Mouse (Mus musculus) bone marrow, adult 2 months (tissue): ENCODE results near the gene Nsun5. TPM values are rescaled to one million over a fixed set of nuclear protein-coding genes. Genes with fewer than 3 reads are reported as not detected.
A peak's percentile ranks its signal among the peaks of the same experiment; 100 is the strongest.

Experiments
- H3K27ac ChIP-seq: fragments of 200-500 bp; 2 replicates; pipeline ENCODE4 v1.5.1; 2012; ENCODE audit warnings: low read depth, mild to moderate bottlenecking, control low read depth, inconsistent platforms, low read length; ENCODE audit not compliant: control insufficient read depth, poor library complexity, insufficient read depth
- H3K4me1 ChIP-seq: fragments of 200-500 bp; 2 replicates; pipeline ENCODE4 v1.6.1; 2011; ENCODE audit warnings: low read length; ENCODE audit not compliant: control insufficient read depth, insufficient read depth
- H3K4me3 ChIP-seq: fragments of 200-500 bp; replicated peaks from 2 replicates; pipeline ENCODE3; 2011; ENCODE audit warnings: mild to moderate bottlenecking, low read depth, low read length, control low read depth; ENCODE audit not compliant: control insufficient read depth
- CTCF ChIP-seq: fragments of 200-500 bp; IDR thresholded peaks from 2 replicates; pipeline ENCODE4 v1.5.1; 2011; ENCODE audit warnings: low read length, control low read depth; ENCODE audit not compliant: control insufficient read depth, insufficient read depth
- POLR2A ChIP-seq: fragments of 200-500 bp; IDR thresholded peaks from 2 replicates; pipeline ENCODE4 v1.6.1; 2011; ENCODE audit warnings: low read depth, mild to moderate bottlenecking, control low read depth, low read length, borderline replicate concordance; ENCODE audit not compliant: control insufficient read depth
- WGBS: fragments of 180-500 bp; shearing (Covaris S2); methylation state at CpG from one replicate; pipeline ENCODE4 v1.1.7; 2018; 5-methylcytosine and 5-hydroxymethylcytosine counted together
- polyA plus RNA-seq: library from polyadenylated mRNA; stranded (reverse); fragments of >200 nt; gene quantifications from 2 replicates; pipeline ENCODE4 v1.2.4, GENCODE M21; 2011; ENCODE audit warnings: low replicate concordance; ENCODE audit not compliant: missing spikeins, insufficient read depth, insufficient read length

The Nsun5 gene
- polyA plus RNA-seq, 1 experiment: 12.8 TPM

DNA sequence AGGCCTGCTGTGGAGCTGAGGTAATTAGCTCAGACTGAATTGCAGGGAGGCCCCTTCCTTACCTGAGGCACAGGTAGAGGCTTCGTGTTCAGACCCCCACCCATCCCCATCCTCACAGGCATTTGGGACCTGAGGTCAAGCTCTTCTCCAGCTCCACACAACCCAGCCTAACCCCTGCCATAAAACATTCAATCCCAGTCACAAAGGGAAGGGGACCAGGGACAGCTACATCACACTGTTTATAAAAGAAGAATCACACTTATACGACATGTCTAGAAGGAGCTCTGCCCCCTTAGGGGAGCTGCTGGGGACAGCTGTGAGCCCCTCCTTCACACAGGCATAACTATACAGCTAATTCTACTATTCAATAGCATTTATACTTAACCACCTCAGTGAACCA is 6.6 kb downstream of the Nsun5 start:
- H3K4me1 ChIP-seq: no peaks in the 10 kb centered on the region
- H3K4me3 ChIP-seq: no peak overlapping the region
- WGBS: 75% methylated on average over 2 of the region's 2 CpGs
- TF ChIP-seq POLR2A: no peak
- no peak overlapping the region for H3K27ac ChIP-seq

GRCm38 (mm10) chr5:135380681-135381080 is 10.9 kb downstream of the Nsun5 start:
- TF ChIP-seq CTCF (no peak), POLR2A (no peak)
- 96% methylated on average over 4 of the region's 4 CpGs for WGBS
- no peaks in the 10 kb centered on the region for H3K4me1 ChIP-seq
- no peak overlapping the region for H3K27ac ChIP-seq
- no peak overlapping the region for H3K4me3 ChIP-seq

- Histone ChIP-seq H3K4me3 (no peak overlapping the region), H3K4me1 (no peaks in the 10 kb centered on the region), H3K27ac (no peak overlapping the region)
- TF ChIP-seq CTCF: no peak
- WGBS: 89% methylated on average over 10 of the region's 10 CpGs
Observed at GRCm38 (mm10) chr5:135381356-135381925, 11.7 kb downstream of the Nsun5 start.

DNA sequence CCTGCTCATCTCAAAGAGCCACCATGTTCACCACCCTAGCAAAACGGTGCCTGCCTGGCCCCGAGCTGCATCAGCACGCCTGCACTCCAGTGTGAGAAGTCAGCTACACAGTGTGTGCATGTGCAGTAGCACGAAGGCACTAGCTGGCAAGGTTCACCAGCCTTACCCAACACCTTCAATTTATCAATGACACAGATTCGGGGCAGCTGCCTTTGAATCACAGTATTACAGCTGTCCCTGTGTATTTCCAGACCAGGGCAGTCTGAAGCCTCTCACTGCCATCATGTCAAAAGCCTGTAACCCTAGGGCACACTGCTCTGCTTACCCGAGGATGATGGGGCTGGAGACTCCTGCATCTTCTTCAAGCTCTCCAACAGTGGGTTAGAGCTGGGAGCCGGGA is 13.0 kb downstream of the Nsun5 start:
- TF ChIP-seq POLR2A: no peak
- TF ChIP-seq CTCF: no peak
- no peak overlapping the region for H3K4me3 ChIP-seq
- no peak overlapping the region for H3K27ac ChIP-seq
- WGBS: 81% methylated on average over 7 of the region's 7 CpGs
- H3K4me1 ChIP-seq: no peaks in the 10 kb centered on the region

DNA sequence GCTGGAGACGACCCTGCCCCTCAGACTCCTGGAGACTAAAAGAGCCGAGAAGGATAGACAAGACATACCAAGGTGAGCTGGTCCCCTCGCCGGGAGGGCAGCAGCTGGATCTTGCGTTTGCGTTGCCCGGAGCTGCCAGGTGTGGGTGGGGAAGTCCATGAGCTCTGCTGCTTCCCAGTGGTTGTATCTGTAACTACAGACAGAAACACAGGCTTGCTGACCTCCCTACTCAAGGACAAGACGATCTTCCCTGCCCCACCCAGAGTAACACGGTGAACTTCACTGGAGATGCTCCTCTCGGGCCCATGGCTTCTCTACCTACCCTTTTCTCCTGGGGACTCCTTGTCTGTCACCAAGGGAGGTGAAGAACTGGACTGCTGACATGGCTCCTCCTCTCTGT is 14.0 kb downstream of the Nsun5 start:
- Histone ChIP-seq H3K4me1 (no peaks in the 10 kb centered on the region), H3K4me3 (no peak overlapping the region), H3K27ac (no peak overlapping the region)
- TF ChIP-seq CTCF (no peak), POLR2A (no peak)
- 83% methylated on average over 10 of the region's 10 CpGs for WGBS

DNA sequence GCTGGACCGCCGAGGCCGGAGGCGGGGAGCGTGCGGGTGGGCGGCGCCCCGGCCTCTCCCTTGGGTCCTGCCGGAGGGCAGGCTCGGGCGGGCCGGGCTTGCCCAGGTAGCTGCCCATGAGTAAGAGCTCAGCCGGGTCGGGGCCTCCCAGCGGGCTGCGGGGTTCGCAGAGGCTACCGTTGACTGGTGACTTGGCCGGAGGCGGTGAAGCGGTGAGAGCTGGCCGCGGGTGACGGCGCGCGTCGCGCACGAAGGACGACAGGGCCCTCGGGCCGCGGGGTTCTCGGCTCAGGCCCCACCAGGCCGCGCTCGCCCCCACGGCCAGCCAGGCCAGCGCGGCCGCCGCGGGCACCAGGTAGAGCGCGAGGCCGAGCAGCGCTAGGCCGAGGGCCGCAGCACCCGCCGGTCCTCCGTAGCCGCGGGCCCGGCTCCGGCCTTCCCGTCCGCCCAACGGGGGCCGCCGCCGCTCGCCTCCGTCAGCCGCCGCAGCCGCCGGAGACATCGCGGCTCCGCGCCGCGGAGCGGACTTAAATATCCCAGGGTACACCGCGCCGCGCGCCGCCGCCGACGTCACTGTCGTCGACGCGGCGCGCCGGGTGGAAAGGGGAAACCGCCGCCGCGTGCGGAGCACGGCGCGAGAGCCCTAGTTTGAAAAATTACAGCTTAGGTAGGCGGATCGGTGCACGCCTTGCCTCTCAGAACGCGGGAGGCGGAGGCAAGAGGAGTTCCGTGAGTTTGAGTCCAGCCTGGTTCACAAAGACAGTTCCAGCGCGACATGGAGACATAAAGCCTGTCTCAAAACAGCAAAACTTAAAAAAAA is 24.5 kb downstream of the Nsun5 start, which contains the start of gene Pom121:
TSS of gene Pom121 (minus strand) at position 543 of the 820 bp plus-strand sequence.
- Histone ChIP-seq H3K27ac (peak within 1 kb of the TSS; percentile 87), H3K4me3 (peak within 1 kb of the TSS; percentile 64), H3K4me1 (no peaks in the 10 kb centered on the region; the same call in 1 of the 2 replicates)
- TF ChIP-seq POLR2A: peak; percentile 55; the same call in 1 of the 2 replicates
- no peak for TF ChIP-seq CTCF
- under 1% methylated on average over 102 of the region's 110 CpGs for WGBS

- no peak overlapping the region for H3K27ac ChIP-seq
- H3K4me3 ChIP-seq: no peak overlapping the region
- no peak for TF ChIP-seq POLR2A
- TF ChIP-seq CTCF: peak; percentile 47
- WGBS: 41% methylated on average over 5 of the region's 5 CpGs
- no peaks in the 10 kb centered on the region; the same call in 1 of the 2 replicates for H3K4me1 ChIP-seq
Observed at GRCm38 (mm10) chr5:135395826-135396225, 26.1 kb downstream of the Nsun5 start.

DNA sequence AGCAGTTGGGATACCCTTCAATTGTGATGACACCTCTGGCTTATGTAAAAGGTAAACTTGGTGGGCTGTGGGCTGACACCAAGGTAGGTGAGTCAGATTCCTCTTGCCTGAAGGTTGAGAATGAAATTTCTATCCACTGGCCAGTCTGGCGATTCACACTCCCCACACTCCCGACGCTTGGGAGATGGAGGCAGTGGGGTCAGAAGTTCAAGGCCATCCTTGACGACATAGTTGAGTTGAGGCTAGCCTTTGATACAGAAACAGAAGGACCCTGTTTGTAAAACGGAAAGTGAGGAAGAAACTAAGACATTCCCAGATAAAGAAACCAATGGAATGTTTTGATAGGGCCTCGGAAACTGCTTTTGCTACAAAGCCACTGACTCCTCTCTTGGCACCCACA is 29.6 kb downstream of the Nsun5 start:
- Histone ChIP-seq H3K4me1 (no peaks in the 10 kb centered on the region; the same call in 1 of the 2 replicates), H3K27ac (no peak overlapping the region), H3K4me3 (no peak overlapping the region)
- 83% methylated on average over 6 of the region's 6 CpGs for WGBS
- TF ChIP-seq CTCF (no peak), POLR2A (no peak)
